Mouse (Mus musculus): ENCODE results near the gene Fbxl21. TPM values are rescaled to one million over a fixed set of nuclear protein-coding genes. Genes with fewer than 3 reads are reported as not detected.

Fbxl21 gene
- polyA plus RNA-seq, 1 experiment from 2014 or later = 1.0 TPM

DNA sequence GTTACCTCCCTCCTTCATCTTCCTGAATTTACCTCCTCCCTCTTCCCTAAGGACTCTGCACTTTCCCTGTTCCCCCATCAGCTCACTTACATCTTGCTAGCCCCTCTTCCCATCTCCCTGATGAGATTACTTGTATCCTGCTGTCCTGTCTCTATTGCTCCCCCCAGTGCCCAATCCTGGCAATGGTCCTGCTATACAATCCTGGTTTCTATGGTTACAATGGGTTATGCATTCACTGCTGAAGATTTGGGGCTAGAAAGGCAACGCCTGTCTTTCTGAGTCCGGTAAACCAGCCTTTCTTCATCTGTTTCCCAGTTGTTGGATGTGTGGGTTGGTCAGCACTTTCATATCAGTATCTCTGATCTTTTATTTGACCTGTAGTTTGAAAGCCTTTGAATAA, 32.1 kb downstream of the Fbxl21 start:
- H3K4me1 ChIP-seq (replicated peaks) = peaks cover 47% of the 10 kb centered on the region
- no peaks in the 10 kb centered on the region for H3K9me3 ChIP-seq (replicated peaks)
- no peak overlapping the region for H3K27ac ChIP-seq (ENCODE audit: poor library complexity, severe bottlenecking)
- no peaks in the 10 kb centered on the region for H3K27me3 ChIP-seq (replicated peaks)
- no peak overlapping the region for H3K9ac ChIP-seq
- H3K4me3 ChIP-seq = no peak overlapping the region
- no peak for ATAC-seq (ENCODE audit: insufficient number of reproducible peaks, low FRiP score)
- no peaks in the 10 kb centered on the region for H3K36me3 ChIP-seq
- WGBS = 21% methylated on average over 2 of the region's 2 CpGs
- H3K4me2 ChIP-seq = no peak overlapping the region

DNA sequence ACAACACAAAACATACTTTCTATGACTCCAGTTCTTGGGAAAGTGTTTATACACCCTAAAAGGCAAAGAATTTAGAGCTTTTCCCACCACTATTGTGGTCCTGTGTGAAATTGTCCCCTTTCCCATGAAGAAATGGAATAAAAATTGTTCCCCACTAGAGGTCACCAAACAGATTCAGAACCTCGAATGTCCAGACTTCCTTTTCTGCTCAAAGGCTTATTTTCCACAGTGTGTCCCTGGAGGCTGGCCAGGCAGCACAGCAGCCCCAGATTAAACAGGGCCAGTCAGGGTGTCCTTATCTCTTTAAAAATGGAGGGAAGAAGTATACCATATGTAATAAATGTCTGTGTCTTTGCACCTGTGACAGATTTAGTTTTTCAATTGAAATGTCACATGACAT, 33.7 kb downstream of the Fbxl21 start:
- Histone ChIP-seq H3K27ac (ENCODE audit: poor library complexity, severe bottlenecking) (no peak overlapping the region), H3K4me3 (no peak overlapping the region), H3K27me3 (replicated peaks) (no peaks in the 10 kb centered on the region), H3K36me3 (no peaks in the 10 kb centered on the region), H3K4me2 (no peak overlapping the region), H3K9me3 (replicated peaks) (no peaks in the 10 kb centered on the region), H3K4me1 (replicated peaks) (peaks cover 33% of the 10 kb centered on the region), H3K9ac (no peak overlapping the region)
- ATAC-seq (ENCODE audit: insufficient number of reproducible peaks, low FRiP score) = peak; percentile 49
- WGBS = 10% methylated on average over 1 of the region's 1 CpGs

DNA sequence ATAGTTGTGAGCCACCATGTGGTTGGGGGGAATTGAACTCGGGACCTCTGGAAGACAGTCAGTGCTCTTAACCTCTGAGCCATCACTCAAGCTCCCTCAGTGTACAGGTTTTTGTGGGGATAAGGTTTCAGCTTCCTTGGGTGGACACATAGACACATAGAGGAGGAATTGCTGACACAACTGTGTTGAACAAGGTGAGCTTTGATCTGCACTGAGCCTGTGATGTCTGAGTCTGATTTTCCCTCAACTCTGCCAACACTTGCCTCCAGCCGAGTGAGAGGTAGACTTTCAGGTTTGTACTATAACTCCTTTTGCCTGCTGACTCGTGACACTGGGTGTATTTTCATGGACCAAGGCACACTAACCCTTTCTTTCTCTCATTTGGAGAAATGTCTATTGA, 34.4 kb downstream of the Fbxl21 start:
- no peak overlapping the region for H3K27ac ChIP-seq (ENCODE audit: poor library complexity, severe bottlenecking)
- WGBS = 77% methylated on average over 3 of the region's 3 CpGs
- no peak for ATAC-seq (ENCODE audit: insufficient number of reproducible peaks, low FRiP score)
- H3K4me1 ChIP-seq (replicated peaks) = peaks cover 28% of the 10 kb centered on the region
- no peaks in the 10 kb centered on the region for H3K36me3 ChIP-seq
- H3K4me3 ChIP-seq = no peak overlapping the region
- H3K27me3 ChIP-seq (replicated peaks) = no peaks in the 10 kb centered on the region
- H3K9ac ChIP-seq = no peak overlapping the region
- H3K4me2 ChIP-seq = no peak overlapping the region
- no peaks in the 10 kb centered on the region for H3K9me3 ChIP-seq (replicated peaks)

DNA sequence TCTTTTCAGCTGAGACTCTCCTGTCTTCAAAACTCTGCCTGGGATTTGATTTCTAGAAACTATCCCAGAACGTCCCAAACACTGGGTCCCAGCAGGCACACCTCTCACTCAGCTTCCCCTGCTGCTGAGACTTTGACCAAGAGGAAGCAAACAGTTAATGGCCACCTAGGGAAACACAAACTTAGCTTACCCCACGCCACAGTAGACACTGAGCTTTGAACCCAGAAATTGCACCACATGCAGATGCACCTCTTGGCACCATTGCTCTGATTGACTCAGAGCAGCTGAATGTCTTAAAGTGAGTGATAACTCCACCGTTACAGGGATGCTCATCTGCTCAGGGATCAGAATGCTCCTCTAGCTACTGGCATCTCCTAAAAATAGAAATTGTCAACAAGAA, 36.5 kb downstream of the Fbxl21 start:
- 40% methylated on average over 3 of the region's 3 CpGs for WGBS
- ATAC-seq (ENCODE audit: insufficient number of reproducible peaks, low FRiP score) = no peak
- Histone ChIP-seq H3K9me3 (replicated peaks) (no peaks in the 10 kb centered on the region), H3K4me2 (no peak overlapping the region), H3K27me3 (replicated peaks) (no peaks in the 10 kb centered on the region), H3K27ac (ENCODE audit: poor library complexity, severe bottlenecking) (no peak overlapping the region), H3K4me3 (no peak overlapping the region), H3K4me1 (replicated peaks) (peaks cover 16% of the 10 kb centered on the region; the same call in 1 of the 2 replicates), H3K36me3 (no peaks in the 10 kb centered on the region), H3K9ac (no peak overlapping the region)

DNA sequence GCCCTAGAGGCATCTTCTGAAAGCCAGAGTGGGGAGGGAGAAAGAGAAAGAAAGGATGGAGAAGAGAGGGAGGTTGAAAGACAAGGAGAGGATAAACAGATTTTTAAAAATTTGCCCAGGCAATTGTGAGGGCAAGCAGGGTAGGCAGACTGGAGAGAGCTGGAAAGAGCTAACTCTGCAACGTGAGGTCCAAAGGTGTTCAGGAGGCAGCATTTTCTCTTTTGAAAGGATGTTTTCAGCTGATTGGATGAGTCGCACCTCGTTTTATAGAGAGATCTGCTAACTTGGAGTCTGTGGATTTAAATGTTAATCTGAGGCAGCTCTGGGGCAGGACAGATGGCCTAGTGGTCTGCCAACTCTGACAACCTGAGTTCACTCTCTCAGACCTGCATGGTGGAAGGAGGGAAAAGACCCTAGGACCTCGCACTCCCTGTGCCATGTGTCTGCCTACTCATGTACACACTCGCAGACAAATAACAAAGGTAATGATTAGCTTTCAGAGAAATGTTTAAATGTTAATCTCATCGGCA, 37.6 kb downstream of the Fbxl21 start:
- Histone ChIP-seq H3K9me3 (replicated peaks) (no peaks in the 10 kb centered on the region), H3K27ac (ENCODE audit: poor library complexity, severe bottlenecking) (no peak overlapping the region), H3K4me2 (no peak overlapping the region), H3K36me3 (no peaks in the 10 kb centered on the region), H3K4me3 (no peak overlapping the region), H3K27me3 (replicated peaks) (no peaks in the 10 kb centered on the region), H3K9ac (no peak overlapping the region), H3K4me1 (replicated peaks) (peaks cover 13% of the 10 kb centered on the region; the same call in 1 of the 2 replicates)
- ATAC-seq (ENCODE audit: insufficient number of reproducible peaks, low FRiP score) = no peak
- WGBS = 85% methylated on average over 6 of the region's 6 CpGs

DNA sequence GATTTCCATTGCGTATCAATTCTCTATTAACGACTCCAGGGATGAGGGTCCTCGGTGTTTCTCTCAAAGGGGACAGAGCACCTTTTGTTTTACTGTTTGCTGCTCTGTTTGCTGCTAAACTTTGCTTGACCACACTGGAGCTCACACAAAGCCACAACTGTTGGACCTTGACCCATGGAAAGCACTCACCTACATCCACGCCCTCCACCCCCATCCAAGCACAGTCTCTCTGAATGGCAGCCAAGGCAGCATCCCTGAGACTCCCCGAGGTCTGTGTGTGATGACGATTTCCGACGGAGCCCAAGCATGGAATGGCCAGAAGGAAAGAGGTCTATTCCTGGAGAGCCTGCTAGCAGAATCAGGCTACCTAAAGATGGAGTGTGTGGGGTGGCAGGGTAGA, 38.9 kb downstream of the Fbxl21 start:
- Histone ChIP-seq H3K9ac (no peak overlapping the region), H3K27me3 (replicated peaks) (no peaks in the 10 kb centered on the region), H3K4me1 (replicated peaks) (peaks cover 14% of the 10 kb centered on the region), H3K4me2 (no peak overlapping the region), H3K27ac (ENCODE audit: poor library complexity, severe bottlenecking) (no peak overlapping the region), H3K9me3 (replicated peaks) (no peaks in the 10 kb centered on the region), H3K4me3 (no peak overlapping the region), H3K36me3 (no peaks in the 10 kb centered on the region)
- 76% methylated on average over 8 of the region's 8 CpGs for WGBS
- ATAC-seq (ENCODE audit: insufficient number of reproducible peaks, low FRiP score) = no peak

DNA sequence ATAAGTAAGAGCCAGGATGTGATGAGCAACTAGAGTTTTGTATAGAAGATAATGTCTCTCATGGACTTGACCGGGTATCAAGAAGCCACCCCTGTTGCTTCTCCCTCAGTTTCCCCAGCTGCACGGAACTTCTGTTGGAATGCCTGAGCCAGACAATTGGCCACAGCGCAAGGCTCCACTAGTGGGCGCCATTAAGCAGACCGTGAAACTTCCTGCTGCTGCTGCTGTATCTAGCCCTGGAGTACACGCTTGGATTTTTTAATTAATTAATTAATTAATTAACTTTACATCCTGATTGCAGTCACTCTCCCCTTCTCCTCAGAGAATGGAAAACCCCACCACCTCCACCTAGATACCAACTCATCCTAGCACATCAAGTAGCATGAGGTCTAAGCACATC, 40.8 kb downstream of the Fbxl21 start:
- 33% methylated on average over 6 of the region's 6 CpGs for WGBS

DNA sequence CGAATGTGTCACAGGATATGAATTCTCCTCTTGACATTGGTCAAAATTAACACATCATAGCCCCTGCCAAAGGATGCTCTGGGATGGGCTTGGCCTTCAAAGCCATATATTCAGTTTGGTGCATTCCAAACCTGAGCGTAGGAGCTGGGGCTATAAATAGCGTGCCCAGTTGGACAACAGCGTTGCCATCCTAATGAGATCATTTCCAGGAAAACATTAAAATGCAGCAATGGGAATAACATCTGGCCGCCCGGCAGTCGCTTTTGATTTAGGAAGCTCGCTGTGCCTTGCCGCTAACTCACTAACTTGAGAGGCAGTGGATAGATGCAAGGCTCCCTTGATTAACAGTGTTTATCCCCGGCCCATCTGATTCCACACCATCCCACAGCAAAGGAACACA, 44.1 kb downstream of the Fbxl21 start:
- H3K4me2 ChIP-seq = no peak overlapping the region
- no peak overlapping the region for H3K4me3 ChIP-seq
- peaks cover 9% of the 10 kb centered on the region for H3K4me1 ChIP-seq (replicated peaks)
- no peak overlapping the region for H3K27ac ChIP-seq (ENCODE audit: poor library complexity, severe bottlenecking)
- H3K9ac ChIP-seq = no peak overlapping the region
- ATAC-seq (ENCODE audit: insufficient number of reproducible peaks, low FRiP score) = no peak
- no peaks in the 10 kb centered on the region; the same call in 1 of the 2 replicates for H3K9me3 ChIP-seq (replicated peaks)
- H3K36me3 ChIP-seq = no peaks in the 10 kb centered on the region
- WGBS = 60% methylated on average over 10 of the region's 10 CpGs
- H3K27me3 ChIP-seq (replicated peaks) = no peaks in the 10 kb centered on the region

More for the DNA sequence above, 40.8 kb downstream of the Fbxl21 start:
- no peak overlapping the region for H3K4me2 ChIP-seq
- H3K27ac ChIP-seq (ENCODE audit: poor library complexity, severe bottlenecking) = no peak overlapping the region
- peaks cover 18% of the 10 kb centered on the region for H3K4me1 ChIP-seq (replicated peaks)
- no peak for ATAC-seq (ENCODE audit: insufficient number of reproducible peaks, low FRiP score)
- no peaks in the 10 kb centered on the region; the same call in 1 of the 2 replicates for H3K9me3 ChIP-seq (replicated peaks)
- H3K4me3 ChIP-seq = no peak overlapping the region
- no peaks in the 10 kb centered on the region for H3K27me3 ChIP-seq (replicated peaks)
- H3K36me3 ChIP-seq = no peaks in the 10 kb centered on the region
- no peak overlapping the region for H3K9ac ChIP-seq

DNA sequence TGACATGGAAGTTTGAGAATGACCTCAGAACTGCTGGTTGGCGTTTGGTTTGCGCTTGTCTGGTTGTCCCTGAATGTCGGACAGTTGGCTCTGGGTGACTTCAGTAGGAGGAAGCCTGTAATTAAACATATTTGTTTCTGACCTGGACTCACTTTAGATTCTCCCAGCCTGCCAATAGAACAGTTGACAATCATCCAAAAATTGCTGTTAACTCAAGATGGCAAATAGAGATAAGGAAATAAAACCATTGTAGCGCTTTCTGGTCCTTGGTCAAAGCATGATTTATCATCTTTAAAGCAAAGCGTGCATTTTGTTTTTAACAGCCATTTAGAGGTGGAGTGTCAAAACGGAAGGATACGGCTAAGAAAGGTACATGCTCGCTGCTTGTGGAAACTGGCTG, 49.4 kb downstream of the Fbxl21 start:
- Histone ChIP-seq H3K4me1 (replicated peaks) (peaks cover 6% of the 10 kb centered on the region; the same call in 1 of the 2 replicates), H3K27me3 (replicated peaks) (no peaks in the 10 kb centered on the region), H3K9ac (no peak overlapping the region), H3K9me3 (replicated peaks) (no peaks in the 10 kb centered on the region; the same call in 1 of the 2 replicates), H3K36me3 (no peaks in the 10 kb centered on the region), H3K4me2 (no peak overlapping the region), H3K4me3 (no peak overlapping the region), H3K27ac (ENCODE audit: poor library complexity, severe bottlenecking) (no peak overlapping the region)
- WGBS = 84% methylated on average over 8 of the region's 8 CpGs
- ATAC-seq (ENCODE audit: insufficient number of reproducible peaks, low FRiP score) = no peak

DNA sequence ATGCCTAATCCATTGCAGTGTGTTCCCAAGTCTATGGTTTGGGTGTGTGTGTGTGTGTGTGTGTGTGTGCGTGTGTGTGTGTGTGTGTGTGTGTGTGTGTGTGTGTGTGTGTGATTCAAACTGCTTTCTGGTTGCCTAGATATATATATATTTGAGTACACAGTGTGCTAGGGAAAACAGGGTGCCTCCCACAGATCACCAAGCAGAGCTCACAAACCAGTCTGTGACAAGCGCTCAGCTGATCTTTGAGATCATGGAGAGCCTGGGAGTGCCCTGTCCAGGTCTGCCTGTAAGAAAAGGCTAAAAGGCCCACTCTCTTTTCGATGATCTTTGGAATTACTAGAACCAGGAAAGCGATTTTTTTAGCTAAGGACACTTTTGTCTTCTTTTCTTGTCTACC, 52.8 kb downstream of the Fbxl21 start:
- Histone ChIP-seq H3K4me2 (no peak overlapping the region), H3K36me3 (no peaks in the 10 kb centered on the region), H3K4me1 (replicated peaks) (peaks cover 12% of the 10 kb centered on the region), H3K4me3 (no peak overlapping the region), H3K9ac (no peak overlapping the region), H3K9me3 (replicated peaks) (no peaks in the 10 kb centered on the region), H3K27me3 (replicated peaks) (no peaks in the 10 kb centered on the region), H3K27ac (ENCODE audit: poor library complexity, severe bottlenecking) (no peak overlapping the region)
- 77% methylated on average over 4 of the region's 4 CpGs for WGBS
- ATAC-seq (ENCODE audit: insufficient number of reproducible peaks, low FRiP score) = no peak

DNA sequence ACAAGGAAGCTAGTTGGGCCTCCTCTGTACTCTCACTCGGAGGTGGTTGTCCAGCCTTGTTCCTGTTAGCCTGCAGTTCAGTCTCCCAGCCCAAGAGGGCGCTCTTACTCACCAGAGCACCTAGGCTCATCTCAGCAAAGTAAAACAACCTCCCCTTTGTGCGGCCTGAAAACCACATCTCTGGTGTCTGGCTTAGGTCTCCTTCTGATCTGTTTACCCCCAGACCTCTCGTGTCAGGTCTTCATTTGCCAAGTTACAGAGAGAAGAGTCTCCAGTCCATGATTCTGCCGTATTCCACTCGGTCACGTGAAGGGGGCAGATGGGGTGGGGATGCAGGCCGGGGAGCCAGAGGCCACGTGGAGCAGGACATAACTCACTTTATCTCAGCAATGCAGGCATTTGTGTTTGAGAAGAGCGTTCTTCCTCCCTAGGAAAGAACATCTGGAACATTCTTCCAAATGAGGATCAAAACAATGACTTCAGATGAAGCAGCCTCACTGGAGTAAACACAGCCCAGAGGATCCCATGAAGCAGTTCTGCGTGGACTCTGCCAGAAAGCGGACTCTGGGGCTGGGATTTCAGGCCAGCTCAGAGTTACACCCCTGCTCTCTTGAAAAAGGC, 53.5 kb downstream of the Fbxl21 start:
- H3K4me3 ChIP-seq = no peak overlapping the region
- H3K9ac ChIP-seq = no peak overlapping the region
- H3K27me3 ChIP-seq (replicated peaks) = no peaks in the 10 kb centered on the region
- no peaks in the 10 kb centered on the region for H3K9me3 ChIP-seq (replicated peaks)
- peak overlapping the region; percentile 70 for H3K27ac ChIP-seq (ENCODE audit: poor library complexity, severe bottlenecking)
- no peaks in the 10 kb centered on the region for H3K36me3 ChIP-seq
- ATAC-seq (ENCODE audit: insufficient number of reproducible peaks, low FRiP score) = 0 out of 2 replicates have a peak, but pooled peaks have one; percentile 10
- H3K4me1 ChIP-seq (replicated peaks) = peaks cover 13% of the 10 kb centered on the region
- 42% methylated on average over 12 of the region's 12 CpGs for WGBS
- no peak overlapping the region for H3K4me2 ChIP-seq

DNA sequence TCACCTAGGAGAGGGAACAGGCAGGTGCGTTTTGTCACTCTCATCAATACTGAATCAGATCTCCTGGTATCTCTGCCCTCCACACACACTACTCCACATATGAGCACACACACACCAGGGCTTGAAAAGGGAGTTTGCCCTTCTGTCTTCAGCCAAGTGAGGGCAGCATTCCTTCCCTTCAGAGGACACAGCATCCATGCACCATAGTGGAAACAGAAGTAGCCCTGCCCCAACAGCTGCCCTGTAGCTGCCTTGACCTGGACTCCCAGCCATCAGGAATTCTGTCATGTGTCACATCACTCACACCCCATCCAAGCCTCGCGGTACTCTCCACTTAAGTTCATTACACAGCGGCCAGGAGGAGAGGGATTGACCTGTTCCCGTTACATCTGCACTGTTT, 55.8 kb downstream of the Fbxl21 start:
- H3K4me2 ChIP-seq = no peak overlapping the region
- WGBS = 36% methylated on average over 5 of the region's 5 CpGs
- no peak for ATAC-seq (ENCODE audit: insufficient number of reproducible peaks, low FRiP score)
- H3K36me3 ChIP-seq = no peaks in the 10 kb centered on the region
- no peak overlapping the region for H3K9ac ChIP-seq
- H3K4me3 ChIP-seq = no peak overlapping the region
- H3K9me3 ChIP-seq (replicated peaks) = no peaks in the 10 kb centered on the region
- H3K4me1 ChIP-seq (replicated peaks) = peaks cover 36% of the 10 kb centered on the region
- no peak overlapping the region for H3K27ac ChIP-seq (ENCODE audit: poor library complexity, severe bottlenecking)
- H3K27me3 ChIP-seq (replicated peaks) = no peaks in the 10 kb centered on the region
